Mouse (Mus musculus): ENCODE data around the gene Gm1043. TPM values are rescaled to one million over a fixed set of nuclear protein-coding genes. Genes with fewer than 3 reads are reported as not detected.
A peak's percentile ranks its signal among the peaks of the same experiment; 100 is the strongest.

The Gm1043 gene
- total RNA-seq, 1 experiment, result not detected

- H3K4me3 ChIP-seq (ENCODE audit: insufficient read depth in 1 of 2, low read depth in 1 of 2, low read length in 2 of 2, poor library complexity in 1 of 2, severe bottlenecking in 1 of 2), result no peak overlapping the region
- no peak overlapping the region for H3K9ac ChIP-seq (ENCODE audit: insufficient read depth, low read depth, low read length, poor library complexity, severe bottlenecking)
- in situ Hi-C loops (cut with MboI; ENCODE audit: low sequenced_read_pairs in 2 of 2, unreplicated experiment in 2 of 2), result no loop called here
- H3K36me3 ChIP-seq (ENCODE audit: control insufficient read depth, insufficient read depth, low read length, poor library complexity, severe bottlenecking), result no peaks in the 10 kb centered on the region
- H3K27ac ChIP-seq (ENCODE audit: insufficient read depth, low read depth, low read length, poor library complexity, severe bottlenecking), result no peak overlapping the region
- H3K4me1 ChIP-seq (ENCODE audit: control insufficient read depth in 2 of 2, insufficient read depth in 2 of 2, low read length in 2 of 2, poor library complexity in 1 of 2), result peaks cover 6 to 44% of the 10 kb centered on the region in 2 experiments; a peak in 2 of 4 replicates
- TF ChIP-seq CHD2 (IDR thresholded peaks at IDR 0.05; ENCODE audit: low read depth, low read length) (no peak), HCFC1 (IDR thresholded peaks at IDR 0.05; ENCODE audit: borderline replicate concordance, insufficient read depth, low read length) (no peak), ZC3H11A (IDR thresholded peaks at IDR 0.05; ENCODE audit: borderline replicate concordance, low read depth, low read length) (no peak), ZNF384 (IDR thresholded peaks at IDR 0.05; ENCODE audit: low read depth, low read length) (no peak), MAFK (IDR thresholded peaks at IDR 0.05; ENCODE audit: insufficient read depth, low read depth, low read length) (no peak)
- no peak for DNase-seq (ENCODE audit: low read depth, low spot score)
- H3K9me3 ChIP-seq (ENCODE audit: control insufficient read depth, insufficient read depth, low read depth, low read length), result no peaks in the 10 kb centered on the region
These were observed 34.4 kb upstream of the Gm1043 start for GRCm38 (mm10) chr5:37050521-37051373.

- H3K4me3 ChIP-seq (ENCODE audit: insufficient read depth in 1 of 2, low read depth in 1 of 2, low read length in 2 of 2, poor library complexity in 1 of 2, severe bottlenecking in 1 of 2), result no peak overlapping the region
- H3K4me1 ChIP-seq (ENCODE audit: control insufficient read depth in 2 of 2, insufficient read depth in 2 of 2, low read length in 2 of 2, poor library complexity in 1 of 2), result peaks cover 6 to 42% of the 10 kb centered on the region in 2 experiments; a peak in 2 of 4 replicates
- no peak overlapping the region for H3K9ac ChIP-seq (ENCODE audit: insufficient read depth, low read depth, low read length, poor library complexity, severe bottlenecking)
- no peaks in the 10 kb centered on the region for H3K9me3 ChIP-seq (ENCODE audit: control insufficient read depth, insufficient read depth, low read depth, low read length)
- DNase-seq (ENCODE audit: low read depth, low spot score), result no peak
- TF ChIP-seq ZNF384 (IDR thresholded peaks at IDR 0.05; ENCODE audit: low read depth, low read length), result no peak
- in situ Hi-C loops (cut with MboI; ENCODE audit: low sequenced_read_pairs in 2 of 2, unreplicated experiment in 2 of 2), result no loop called here
- no peak overlapping the region for H3K27ac ChIP-seq (ENCODE audit: insufficient read depth, low read depth, low read length, poor library complexity, severe bottlenecking)
- no peaks in the 10 kb centered on the region for H3K36me3 ChIP-seq (ENCODE audit: control insufficient read depth, insufficient read depth, low read length, poor library complexity, severe bottlenecking)
These were observed 33.6 kb upstream of the Gm1043 start for GRCm38 (mm10) chr5:37051374-37052100.

GRCm38 (mm10) chr5:37052846-37053245 is 32.3 kb upstream of the Gm1043 start:
- no peaks in the 10 kb centered on the region for H3K9me3 ChIP-seq (ENCODE audit: control insufficient read depth, insufficient read depth, low read depth, low read length)
- H3K4me1 ChIP-seq (ENCODE audit: control insufficient read depth in 2 of 2, insufficient read depth in 2 of 2, low read length in 2 of 2, poor library complexity in 1 of 2), result peaks cover 6 to 33% of the 10 kb centered on the region in 2 experiments; a peak in 2 of 4 replicates
- H3K36me3 ChIP-seq (ENCODE audit: control insufficient read depth, insufficient read depth, low read length, poor library complexity, severe bottlenecking), result no peaks in the 10 kb centered on the region
- no peak overlapping the region for H3K9ac ChIP-seq (ENCODE audit: insufficient read depth, low read depth, low read length, poor library complexity, severe bottlenecking)
- DNase-seq (ENCODE audit: low read depth, low spot score), result no peak
- TF ChIP-seq CHD2 (IDR thresholded peaks at IDR 0.05; ENCODE audit: low read depth, low read length), result peak; percentile 72
- TF ChIP-seq ZC3H11A (IDR thresholded peaks at IDR 0.05; ENCODE audit: borderline replicate concordance, low read depth, low read length), result no peak
- no peak overlapping the region for H3K4me3 ChIP-seq (ENCODE audit: insufficient read depth in 1 of 2, low read depth in 1 of 2, low read length in 2 of 2, poor library complexity in 1 of 2, severe bottlenecking in 1 of 2)
- in situ Hi-C loops (cut with MboI; ENCODE audit: low sequenced_read_pairs in 2 of 2, unreplicated experiment in 2 of 2), result no loop called here
- no peak overlapping the region for H3K27ac ChIP-seq (ENCODE audit: insufficient read depth, low read depth, low read length, poor library complexity, severe bottlenecking)

- no peak overlapping the region for H3K4me3 ChIP-seq (ENCODE audit: insufficient read depth in 1 of 2, low read depth in 1 of 2, low read length in 2 of 2, poor library complexity in 1 of 2, severe bottlenecking in 1 of 2)
- H3K36me3 ChIP-seq (ENCODE audit: control insufficient read depth, insufficient read depth, low read length, poor library complexity, severe bottlenecking), result no peaks in the 10 kb centered on the region
- no peak for TF ChIP-seq CHD2 (IDR thresholded peaks at IDR 0.05; ENCODE audit: low read depth, low read length)
- TF ChIP-seq ZNF384 (IDR thresholded peaks at IDR 0.05; ENCODE audit: low read depth, low read length), result no peak
- TF ChIP-seq HCFC1 (IDR thresholded peaks at IDR 0.05; ENCODE audit: borderline replicate concordance, insufficient read depth, low read length), result no peak
- TF ChIP-seq MAFK (IDR thresholded peaks at IDR 0.05; ENCODE audit: insufficient read depth, low read depth, low read length), result no peak
- no peak for TF ChIP-seq ZC3H11A (IDR thresholded peaks at IDR 0.05; ENCODE audit: borderline replicate concordance, low read depth, low read length)
- in situ Hi-C loops (cut with MboI; ENCODE audit: low sequenced_read_pairs in 2 of 2, unreplicated experiment in 2 of 2), result no loop called here
- no peak overlapping the region for H3K9ac ChIP-seq (ENCODE audit: insufficient read depth, low read depth, low read length, poor library complexity, severe bottlenecking)
- no peaks in the 10 kb centered on the region for H3K9me3 ChIP-seq (ENCODE audit: control insufficient read depth, insufficient read depth, low read depth, low read length)
- H3K4me1 ChIP-seq (ENCODE audit: control insufficient read depth in 2 of 2, insufficient read depth in 2 of 2, low read length in 2 of 2, poor library complexity in 1 of 2), result peaks cover 0 to 8% of the 10 kb centered on the region in 2 experiments; a peak in 1 of 4 replicates
- H3K27ac ChIP-seq (ENCODE audit: insufficient read depth, low read depth, low read length, poor library complexity, severe bottlenecking), result no peak overlapping the region
- no peak for DNase-seq (ENCODE audit: low read depth, low spot score)
These were observed 29.4 kb upstream of the Gm1043 start for GRCm38 (mm10) chr5:37055789-37056188.
